Mouse (Mus musculus) thymus, adult 2 months (tissue): ENCODE data around the gene Hexim1. TPM values are rescaled to one million over a fixed set of nuclear protein-coding genes. Genes with fewer than 3 reads are reported as not detected.

Source experiments
- DNase-seq: peaks from one replicate; pipeline ENCODE4 v3.0.0; 2021
- H3K27ac ChIP-seq: fragments of 200-500 bp; 2 replicates; pipeline ENCODE4 v1.5.1; 2012; ENCODE audit warnings: low read length, control low read depth; ENCODE audit not compliant: control insufficient read depth, insufficient read depth
- H3K27me3 ChIP-seq: fragments of 200-500 bp; 2 replicates; pipeline ENCODE4 v1.6.1; 2012; ENCODE audit warnings: mild to moderate bottlenecking, low read length, moderate library complexity, mixed read lengths; ENCODE audit not compliant: control insufficient read depth, insufficient read depth
- H3K36me3 ChIP-seq: fragments of 200-500 bp; 2 replicates; pipeline ENCODE4 v1.6.1; 2012; ENCODE audit warnings: mild to moderate bottlenecking, low read length, moderate library complexity; ENCODE audit not compliant: control insufficient read depth, insufficient read depth
- H3K4me1 ChIP-seq: fragments of 200-500 bp; replicated peaks from 2 replicates; pipeline ENCODE4 v1.6.1; 2012; ENCODE audit warnings: low read length; ENCODE audit not compliant: control insufficient read depth, insufficient read depth
- H3K4me3 ChIP-seq: fragments of 200-500 bp; 2 replicates; pipeline ENCODE4 v1.5.1; 2012; ENCODE audit warnings: mild to moderate bottlenecking, low read length, control low read depth, moderate library complexity; ENCODE audit not compliant: control insufficient read depth, insufficient read depth
- CTCF ChIP-seq: fragments of 200-500 bp; IDR thresholded peaks from 2 replicates; pipeline ENCODE4 v1.5.1; 2012; ENCODE audit warnings: mild to moderate bottlenecking, control low read depth, low read length, moderate library complexity, borderline replicate concordance; ENCODE audit not compliant: control insufficient read depth, poor library complexity, insufficient read depth; ENCODE audit errors: extremely low read depth
- POLR2A ChIP-seq: fragments of 200-500 bp; IDR thresholded peaks from 2 replicates; pipeline ENCODE4 v1.6.1; 2012; ENCODE audit warnings: mild to moderate bottlenecking, low read length, control low read depth, moderate library complexity; ENCODE audit not compliant: control insufficient read depth, poor library complexity, insufficient read depth; ENCODE audit errors: extremely low read depth
- WGBS: fragments of 180-500 bp; shearing (Covaris S2); methylation state at CpG from one replicate; pipeline ENCODE4 v1.1.7; 2018; 5-methylcytosine and 5-hydroxymethylcytosine counted together
- polyA plus RNA-seq: library from polyadenylated mRNA; depleted of rRNA; stranded (reverse); fragments of >200 nt; gene quantifications from 2 replicates; pipeline ENCODE4 v1.2.3, GENCODE M21; 2012

The Hexim1 gene
- polyA plus RNA-seq, 1 experiment: 18.2 TPM

- no peaks in the 10 kb centered on the region for H3K36me3 ChIP-seq
- no peak overlapping the region for H3K27ac ChIP-seq
- TF ChIP-seq CTCF (no peak), POLR2A (no peak)
- 83% methylated on average over 9 of the region's 9 CpGs for WGBS
- peaks cover 8% of the 10 kb centered on the region for H3K4me1 ChIP-seq
- H3K4me3 ChIP-seq: no peak overlapping the region
- DNase-seq: no peak
- no peaks in the 10 kb centered on the region for H3K27me3 ChIP-seq
These were observed 3.5 kb upstream of the Hexim1 start for GRCm38 (mm10) chr11:103112552-103112912.

- no peak for TF ChIP-seq CTCF
- TF ChIP-seq POLR2A: no peak
- DNase-seq: no peak
These were observed 3.0 kb upstream of the Hexim1 start for GRCm38 (mm10) chr11:103113005-103113404.

GRCm38 (mm10) chr11:103113771-103114170, 2.3 kb upstream of the Hexim1 start:
- Histone ChIP-seq H3K27me3 (no peaks in the 10 kb centered on the region), H3K4me3 (no peak overlapping the region), H3K4me1 (peaks cover 8% of the 10 kb centered on the region), H3K36me3 (no peaks in the 10 kb centered on the region), H3K27ac (no peak overlapping the region)
- WGBS: 92% methylated on average over 4 of the region's 4 CpGs
- TF ChIP-seq CTCF: no peak
- TF ChIP-seq POLR2A: no peak
- no peak for DNase-seq

More at GRCm38 (mm10) chr11:103113005-103113404, 3.0 kb upstream of the Hexim1 start:
- Histone ChIP-seq H3K27me3 (no peaks in the 10 kb centered on the region), H3K4me1 (peaks cover 8% of the 10 kb centered on the region), H3K4me3 (no peak overlapping the region), H3K27ac (no peak overlapping the region), H3K36me3 (no peaks in the 10 kb centered on the region)
- 91% methylated on average over 12 of the region's 12 CpGs for WGBS

GRCm38 (mm10) chr11:103114270-103114943, 1.6 kb upstream of the Hexim1 start:
- WGBS: 94% methylated on average over 11 of the region's 11 CpGs
- H3K27ac ChIP-seq: peak overlapping the region; percentile 76; the same call in 1 of the 2 replicates
- peak overlapping the region; percentile 78 for H3K4me3 ChIP-seq
- TF ChIP-seq POLR2A: no peak
- TF ChIP-seq CTCF: no peak
- H3K27me3 ChIP-seq: no peaks in the 10 kb centered on the region
- peaks cover 8% of the 10 kb centered on the region for H3K4me1 ChIP-seq
- no peak for DNase-seq
- no peaks in the 10 kb centered on the region for H3K36me3 ChIP-seq

GRCm38 (mm10) chr11:103115163-103116007, 646 bp upstream of the Hexim1 start:
- peaks cover 8% of the 10 kb centered on the region for H3K4me1 ChIP-seq
- peak overlapping the region; percentile 76 for H3K27ac ChIP-seq
- WGBS: under 1% methylated on average over 34 of the region's 34 CpGs
- no peaks in the 10 kb centered on the region for H3K36me3 ChIP-seq
- H3K27me3 ChIP-seq: no peaks in the 10 kb centered on the region
- peak; percentile 63 for TF ChIP-seq POLR2A
- TF ChIP-seq CTCF: 0 out of 2 replicates have a peak, but pooled peaks have one; percentile 39
- peak overlapping the region; percentile 78 for H3K4me3 ChIP-seq
- DNase-seq: peak; percentile 78

GRCm38 (mm10) chr11:103116959-103117590, 1.0 kb downstream of the Hexim1 start:
- DNase-seq: peak; percentile 86
- Histone ChIP-seq H3K36me3 (no peaks in the 10 kb centered on the region), H3K27ac (peak overlapping the region; percentile 68), H3K27me3 (no peaks in the 10 kb centered on the region), H3K4me3 (peak overlapping the region; percentile 71), H3K4me1 (peaks cover 8% of the 10 kb centered on the region)
- TF ChIP-seq POLR2A: peak; percentile 17; the same call in 1 of the 2 replicates
- TF ChIP-seq CTCF: peak; percentile 69; the same call in 1 of the 2 replicates
- 2% methylated on average over 35 of the region's 35 CpGs for WGBS
